Mouse (Mus musculus): ENCODE measurements around the gene Ankrd39. TPM values are rescaled to one million over a fixed set of nuclear protein-coding genes. Genes with fewer than 3 reads are reported as not detected.

The Ankrd39 gene
- total RNA-seq, 1 experiment from 2014 or later = 9.0 TPM

DNA sequence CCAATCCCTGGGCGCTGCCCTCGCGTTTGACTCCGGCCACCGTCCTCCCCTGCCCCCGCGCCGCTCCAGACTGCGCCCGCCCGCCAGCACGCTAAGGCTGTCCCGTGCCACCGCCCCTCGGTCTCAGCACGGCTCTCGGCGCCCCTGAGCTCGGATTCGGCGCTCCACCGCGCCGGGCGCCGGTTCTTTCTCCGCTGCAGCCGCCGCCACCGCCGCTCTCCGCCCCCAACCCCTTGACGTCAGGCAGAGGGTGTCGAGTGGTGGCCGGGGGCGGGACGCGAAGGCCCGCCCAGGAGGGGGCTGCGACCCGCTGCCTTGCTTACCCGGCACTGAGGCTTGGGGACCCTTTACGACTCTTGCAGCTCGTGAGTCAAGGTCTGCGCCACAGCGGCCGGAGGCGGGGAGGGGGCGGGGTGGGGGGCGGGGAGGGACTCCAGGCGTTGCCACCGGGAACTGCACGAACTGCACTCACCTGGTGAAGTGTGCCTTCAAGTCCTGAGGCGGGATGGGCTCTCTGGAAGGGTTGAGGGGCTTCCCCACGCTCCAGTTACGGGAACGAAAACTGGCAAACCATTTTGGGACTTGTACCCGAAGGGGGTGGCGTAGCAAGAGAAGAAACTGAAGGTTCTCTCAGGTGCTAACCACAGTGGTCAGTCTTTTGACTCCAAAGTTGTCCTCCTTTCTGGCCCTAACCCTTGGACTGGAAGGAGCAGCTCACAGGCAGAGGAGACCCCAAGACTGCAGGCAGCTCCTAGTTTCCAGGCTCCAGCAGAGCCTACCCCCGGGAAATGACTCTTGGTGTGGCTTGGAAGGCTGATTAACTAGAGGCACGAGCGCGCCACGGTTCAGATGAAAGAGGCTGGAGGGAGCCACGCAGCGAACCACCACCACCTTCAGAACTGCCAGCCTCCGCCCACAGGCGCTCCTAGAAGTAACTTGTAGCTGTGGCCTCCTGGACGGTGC is 11.1 kb upstream of the Ankrd39 start, which contains the start of gene Sema4c:
Gene Sema4c (minus strand): TSS at position 319 of the 963 bp plus-strand sequence.
- ATAC-seq (replicated peaks in 1 of 2; ENCODE audit: insufficient read depth in 1 of 2, low FRiP score in 2 of 2, low TSS enrichment in 1 of 2, low read depth in 1 of 2, poor library complexity in 2 of 2, severe bottlenecking in 2 of 2) = 0 out of 4 replicates have a peak, but pooled peaks have one; percentile 16 to 19

DNA sequence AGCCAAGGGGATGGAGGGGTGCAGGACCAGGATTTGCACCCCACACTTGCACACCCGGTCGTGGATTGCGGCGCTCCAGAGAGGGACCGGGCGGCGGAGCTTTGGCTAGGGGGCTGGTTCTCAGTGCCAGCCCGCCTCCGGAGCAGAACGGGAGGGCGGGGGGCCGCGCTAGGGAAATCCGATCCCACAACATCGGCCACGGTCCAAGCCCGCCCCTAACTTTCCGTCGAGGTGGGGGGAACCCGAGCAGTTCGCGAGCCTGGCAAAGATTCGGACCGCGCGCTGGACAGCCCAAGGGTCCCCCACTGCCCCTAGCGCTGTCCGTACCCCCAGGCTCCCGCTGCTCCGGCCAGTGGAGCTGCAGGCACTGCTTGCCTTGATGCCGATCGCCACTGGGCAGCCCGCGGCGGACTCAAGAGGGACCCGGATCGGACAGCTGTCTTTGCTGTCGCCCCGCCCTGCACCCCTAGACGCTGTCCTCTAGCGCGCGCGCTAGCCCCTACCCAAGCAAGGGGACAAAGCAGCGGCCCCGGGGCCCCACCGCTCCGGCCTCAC is 10.3 kb upstream of the Ankrd39 start:
- ATAC-seq (replicated peaks in 1 of 2; ENCODE audit: insufficient read depth in 1 of 2, low FRiP score in 2 of 2, low TSS enrichment in 1 of 2, low read depth in 1 of 2, poor library complexity in 2 of 2, severe bottlenecking in 2 of 2) = peak; percentile 14 to 25; a peak in 3 of 4 replicates

DNA sequence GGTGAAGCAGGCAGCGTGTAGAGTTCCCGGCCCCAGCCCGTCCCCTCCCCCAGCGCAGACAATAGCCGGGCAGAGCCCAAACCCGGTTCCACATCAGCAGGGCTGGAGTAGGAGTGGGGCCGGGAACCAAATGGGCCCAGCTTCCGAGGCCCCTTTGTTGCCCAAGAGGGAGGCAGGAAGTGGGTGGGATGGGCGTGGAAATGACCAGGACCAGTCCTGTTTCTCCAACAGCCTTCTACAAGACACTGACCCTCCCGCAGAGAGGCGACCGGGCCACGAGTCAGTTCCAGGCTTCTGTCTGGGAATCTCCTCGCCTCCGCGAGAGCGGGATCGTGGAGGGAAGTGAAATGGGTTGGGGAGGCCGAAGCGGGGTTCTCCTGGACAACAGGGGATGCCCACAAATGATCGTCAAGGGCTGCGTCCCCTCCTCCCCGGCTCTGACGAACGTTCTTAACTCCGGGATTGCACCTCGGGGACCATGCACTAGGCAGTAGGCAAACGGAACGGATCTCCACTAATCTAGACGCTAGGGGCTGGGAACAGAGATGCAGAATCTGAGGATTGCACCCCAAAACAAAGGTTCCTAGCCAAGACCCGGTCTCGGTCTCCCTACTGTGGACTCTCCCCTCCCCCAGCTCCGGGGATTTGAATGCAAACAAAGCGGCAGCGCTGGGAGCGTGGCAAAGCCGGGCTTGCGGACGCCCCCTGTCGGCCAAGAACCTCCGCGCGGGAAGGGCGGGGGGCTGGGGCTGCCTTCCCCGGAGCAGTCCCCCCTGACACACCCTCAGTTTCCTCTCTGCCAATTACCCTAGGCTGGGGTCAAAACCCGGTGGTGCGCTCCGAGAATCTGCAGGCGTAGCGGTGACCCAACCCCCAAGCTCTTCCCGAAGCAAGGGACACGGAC is 9.6 kb upstream of the Ankrd39 start:
- ATAC-seq (replicated peaks in 1 of 2; ENCODE audit: insufficient read depth in 1 of 2, low FRiP score in 2 of 2, low TSS enrichment in 1 of 2, low read depth in 1 of 2, poor library complexity in 2 of 2, severe bottlenecking in 2 of 2) = peak; percentile 64

DNA sequence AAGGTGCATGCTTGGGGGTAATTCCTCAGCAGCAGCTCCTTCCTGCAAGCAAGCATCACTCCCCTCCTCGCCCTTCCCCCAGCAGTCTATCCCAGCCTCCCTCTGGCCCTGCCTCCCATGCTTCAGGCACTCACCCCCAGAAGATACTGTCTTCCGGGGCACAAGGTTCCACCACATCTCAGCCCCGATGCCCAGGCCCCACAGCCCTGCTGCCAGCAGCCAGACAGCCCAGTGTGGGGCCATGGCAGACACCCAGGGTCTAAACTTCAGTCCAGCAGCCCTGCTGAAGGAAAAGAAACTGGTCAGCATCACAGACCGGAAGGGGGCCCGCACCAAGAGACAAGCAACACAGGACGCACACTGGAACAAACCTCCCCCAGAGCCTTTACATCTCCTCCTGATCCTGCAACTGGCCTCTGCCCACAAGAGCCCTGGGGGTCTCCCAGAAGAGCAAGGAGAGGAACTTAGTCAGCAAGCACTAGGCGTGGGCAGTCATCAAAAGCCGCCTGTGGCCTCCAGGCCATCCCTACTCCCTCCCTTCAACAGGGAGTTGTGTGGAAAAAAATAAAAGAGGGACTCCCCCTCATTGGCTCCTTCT is 8.7 kb upstream of the Ankrd39 start:
- ATAC-seq (replicated peaks in 1 of 2; ENCODE audit: insufficient read depth in 1 of 2, low FRiP score in 2 of 2, low TSS enrichment in 1 of 2, low read depth in 1 of 2, poor library complexity in 2 of 2, severe bottlenecking in 2 of 2) = no peak

DNA sequence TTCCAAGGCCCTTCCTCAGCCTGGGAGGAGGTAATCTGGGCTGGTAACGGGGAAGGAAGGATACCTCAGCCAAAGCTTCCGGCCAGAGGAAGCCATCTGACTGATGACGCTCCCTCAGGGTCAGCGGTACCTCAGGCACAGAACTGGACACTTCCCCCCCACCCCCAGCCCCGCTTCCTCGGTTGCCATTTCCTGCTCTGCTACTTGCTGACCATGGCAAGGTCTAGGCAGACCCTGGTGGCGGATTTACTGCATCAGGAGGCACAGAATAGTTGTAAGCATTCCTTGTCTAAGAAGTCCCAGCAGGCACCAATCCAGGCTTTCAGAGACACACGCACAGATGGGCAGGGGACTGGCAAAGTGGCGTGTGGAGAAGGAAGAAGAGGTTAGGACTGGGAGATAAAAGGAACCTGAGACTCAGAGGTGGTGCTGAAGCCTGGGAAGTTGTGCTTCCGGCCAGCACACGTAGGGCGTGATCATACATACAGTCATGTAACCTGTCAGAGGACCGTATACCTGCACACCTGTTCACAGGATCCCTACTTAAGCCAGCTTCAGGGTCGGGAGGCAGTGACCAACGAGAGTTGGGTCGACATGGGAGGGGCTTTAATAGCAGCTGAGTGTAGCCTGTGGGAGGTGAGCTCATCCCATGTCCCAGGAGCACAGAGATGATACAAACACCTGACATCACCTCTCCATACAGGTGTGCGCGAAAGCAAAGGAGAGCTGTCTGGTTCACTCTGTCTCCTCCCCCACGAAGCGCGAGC is 7.6 kb upstream of the Ankrd39 start:
- no peak for ATAC-seq (replicated peaks in 1 of 2; ENCODE audit: insufficient read depth in 1 of 2, low FRiP score in 2 of 2, low TSS enrichment in 1 of 2, low read depth in 1 of 2, poor library complexity in 2 of 2, severe bottlenecking in 2 of 2)

DNA sequence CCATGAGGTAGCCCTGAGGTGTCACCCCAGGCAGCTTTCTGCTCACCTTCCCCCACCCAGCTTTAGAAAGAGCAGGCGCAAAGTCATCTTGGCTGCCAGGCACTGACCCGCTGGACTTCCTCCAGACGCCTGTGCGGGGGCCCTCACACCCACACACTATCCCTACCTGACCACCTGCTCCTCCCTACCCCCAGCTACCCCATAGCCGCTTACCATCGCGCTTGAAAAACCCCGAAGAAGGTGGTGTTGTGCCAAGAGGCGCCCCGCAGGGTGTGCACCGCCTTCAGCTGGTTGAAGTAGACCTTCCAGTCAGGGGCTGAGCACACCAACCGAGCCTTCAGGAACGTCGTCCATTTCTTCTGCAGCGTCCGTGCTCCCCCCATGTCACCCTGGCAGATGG is 5.3 kb upstream of the Ankrd39 start:
- ATAC-seq (replicated peaks in 1 of 2; ENCODE audit: insufficient read depth in 1 of 2, low FRiP score in 2 of 2, low TSS enrichment in 1 of 2, low read depth in 1 of 2, poor library complexity in 2 of 2, severe bottlenecking in 2 of 2) = no peak

DNA sequence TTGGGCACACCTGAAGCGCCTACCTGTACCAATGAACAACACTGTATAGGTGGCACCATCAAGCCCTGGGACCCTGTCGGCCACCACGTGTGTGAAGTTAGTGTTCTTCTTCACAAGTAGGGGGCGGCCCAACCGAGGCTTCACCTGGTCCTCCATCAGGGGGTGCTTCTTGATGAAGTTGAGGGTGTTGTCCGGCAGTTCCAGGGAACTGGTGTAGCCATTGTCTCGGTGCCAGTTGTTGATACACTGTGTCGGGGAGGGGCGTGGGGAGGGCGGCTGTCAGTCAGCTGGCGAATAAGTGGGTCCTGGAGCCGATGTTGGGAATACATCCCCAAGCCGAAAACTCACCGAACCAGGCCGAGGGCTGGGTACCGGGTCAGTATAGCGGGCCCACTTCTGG is 4.7 kb upstream of the Ankrd39 start:
- no peak for ATAC-seq (replicated peaks in 1 of 2; ENCODE audit: insufficient read depth in 1 of 2, low FRiP score in 2 of 2, low TSS enrichment in 1 of 2, low read depth in 1 of 2, poor library complexity in 2 of 2, severe bottlenecking in 2 of 2)

DNA sequence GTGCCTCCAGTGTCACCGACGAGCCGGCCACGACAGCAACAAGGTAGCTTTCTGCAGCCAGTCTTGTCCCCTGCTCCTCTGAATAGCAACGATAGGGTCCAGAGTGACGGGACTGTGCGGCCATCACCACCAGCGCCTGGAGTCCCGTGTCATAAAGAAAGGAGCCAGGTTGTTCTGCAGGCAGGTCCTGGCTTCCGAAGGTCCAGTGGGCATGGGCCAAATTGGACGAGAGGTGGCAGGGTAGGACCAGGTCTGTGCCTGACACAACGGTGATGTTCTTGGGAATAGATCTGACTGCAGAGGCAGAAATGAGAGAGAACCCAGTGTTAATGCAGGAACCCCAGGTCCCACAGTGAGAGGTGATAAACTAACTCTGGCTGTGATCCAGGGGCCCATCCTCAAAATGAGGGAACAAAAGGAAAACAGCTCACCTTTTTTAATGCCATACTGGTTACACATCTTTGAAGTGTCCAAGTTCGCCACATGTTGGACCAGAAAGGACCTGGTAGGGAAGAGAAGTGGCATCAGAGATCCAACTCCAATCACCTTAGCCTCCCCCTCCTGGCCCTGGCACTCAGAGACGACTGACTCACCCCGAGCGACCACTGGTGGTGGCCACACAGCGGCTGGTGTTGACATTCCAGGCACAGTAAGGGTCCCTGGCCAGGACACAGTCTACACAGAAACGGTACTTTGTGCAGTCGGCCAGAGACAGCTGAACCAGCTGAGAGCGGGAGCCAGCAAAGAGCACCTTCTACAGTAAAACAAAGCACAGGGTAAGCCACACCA is 3.0 kb upstream of the Ankrd39 start:
- no peak for ATAC-seq (replicated peaks in 1 of 2; ENCODE audit: insufficient read depth in 1 of 2, low FRiP score in 2 of 2, low TSS enrichment in 1 of 2, low read depth in 1 of 2, poor library complexity in 2 of 2, severe bottlenecking in 2 of 2)

DNA sequence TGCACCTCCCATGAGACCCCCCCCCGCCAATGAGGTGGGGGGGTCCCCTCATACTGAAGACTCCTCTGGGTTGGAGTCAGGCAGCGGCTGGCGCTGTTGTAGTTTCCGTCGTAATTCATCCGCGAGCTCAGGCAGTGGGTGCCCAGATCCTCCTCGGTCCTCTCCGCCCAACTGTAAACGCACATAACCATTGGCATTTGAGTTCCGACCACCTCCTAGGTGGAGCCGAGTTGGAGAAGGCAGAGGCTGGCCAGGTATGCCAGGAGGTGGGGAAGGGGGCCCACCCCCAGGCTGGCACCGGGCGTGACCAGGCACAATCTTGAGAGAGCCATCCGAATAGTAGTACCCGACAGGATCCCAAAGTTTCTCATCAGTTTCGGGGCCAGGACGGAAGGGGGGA is 2.2 kb upstream of the Ankrd39 start:
- no peak for ATAC-seq (replicated peaks in 1 of 2; ENCODE audit: insufficient read depth in 1 of 2, low FRiP score in 2 of 2, low TSS enrichment in 1 of 2, low read depth in 1 of 2, poor library complexity in 2 of 2, severe bottlenecking in 2 of 2)

DNA sequence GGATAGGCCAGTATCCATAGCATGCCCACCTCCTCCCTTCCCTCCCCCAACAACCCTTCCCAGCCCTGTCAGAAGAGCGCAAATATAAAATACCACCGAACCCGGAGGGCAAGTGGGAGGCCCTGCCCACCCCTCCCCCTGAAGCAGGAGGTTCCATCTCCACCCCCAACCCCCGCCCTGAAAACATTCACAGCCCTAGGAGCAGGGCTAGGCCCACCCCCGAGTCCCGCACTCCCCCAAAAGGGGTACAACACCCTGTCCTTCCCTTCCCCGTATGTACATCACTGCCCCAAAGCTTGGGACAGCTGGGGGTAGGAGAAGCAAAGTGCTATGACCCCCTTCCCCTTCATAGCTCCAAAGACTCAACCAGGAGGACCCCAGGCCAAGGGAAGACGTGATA is 1.5 kb upstream of the Ankrd39 start:
- ATAC-seq (replicated peaks in 1 of 2; ENCODE audit: insufficient read depth in 1 of 2, low FRiP score in 2 of 2, low TSS enrichment in 1 of 2, low read depth in 1 of 2, poor library complexity in 2 of 2, severe bottlenecking in 2 of 2) = no peak

DNA sequence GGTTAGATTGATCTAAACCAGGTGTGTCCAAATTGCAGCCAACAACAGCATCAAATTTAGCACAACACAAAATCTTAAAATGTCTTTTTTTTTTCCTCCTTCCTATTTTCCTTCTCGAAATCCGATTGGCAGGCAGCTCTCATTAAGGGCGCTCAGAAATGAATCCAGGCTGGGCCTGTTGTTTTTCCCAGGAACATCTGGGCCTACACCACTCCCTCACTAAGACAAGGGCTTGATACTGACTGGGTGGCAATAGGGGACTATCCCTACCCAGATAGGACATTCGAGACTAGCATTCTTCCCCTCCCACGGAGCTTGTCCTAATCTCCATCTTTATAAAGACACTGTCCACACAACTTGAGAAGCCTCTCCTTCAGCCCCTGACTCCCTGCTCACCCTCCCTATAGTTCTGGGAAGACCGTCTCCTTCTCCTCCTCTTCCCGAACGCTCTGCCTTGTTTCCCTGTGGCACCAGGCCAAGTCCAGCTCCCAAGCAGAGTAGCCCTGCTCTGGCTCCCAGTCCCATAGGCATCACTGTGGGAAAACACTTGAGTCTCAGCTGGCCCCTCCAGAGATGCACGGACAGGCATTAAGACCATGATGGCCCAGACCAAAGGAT is 845 bp upstream of the Ankrd39 start:
- ATAC-seq (replicated peaks in 1 of 2; ENCODE audit: insufficient read depth in 1 of 2, low FRiP score in 2 of 2, low TSS enrichment in 1 of 2, low read depth in 1 of 2, poor library complexity in 2 of 2, severe bottlenecking in 2 of 2) = no peak

DNA sequence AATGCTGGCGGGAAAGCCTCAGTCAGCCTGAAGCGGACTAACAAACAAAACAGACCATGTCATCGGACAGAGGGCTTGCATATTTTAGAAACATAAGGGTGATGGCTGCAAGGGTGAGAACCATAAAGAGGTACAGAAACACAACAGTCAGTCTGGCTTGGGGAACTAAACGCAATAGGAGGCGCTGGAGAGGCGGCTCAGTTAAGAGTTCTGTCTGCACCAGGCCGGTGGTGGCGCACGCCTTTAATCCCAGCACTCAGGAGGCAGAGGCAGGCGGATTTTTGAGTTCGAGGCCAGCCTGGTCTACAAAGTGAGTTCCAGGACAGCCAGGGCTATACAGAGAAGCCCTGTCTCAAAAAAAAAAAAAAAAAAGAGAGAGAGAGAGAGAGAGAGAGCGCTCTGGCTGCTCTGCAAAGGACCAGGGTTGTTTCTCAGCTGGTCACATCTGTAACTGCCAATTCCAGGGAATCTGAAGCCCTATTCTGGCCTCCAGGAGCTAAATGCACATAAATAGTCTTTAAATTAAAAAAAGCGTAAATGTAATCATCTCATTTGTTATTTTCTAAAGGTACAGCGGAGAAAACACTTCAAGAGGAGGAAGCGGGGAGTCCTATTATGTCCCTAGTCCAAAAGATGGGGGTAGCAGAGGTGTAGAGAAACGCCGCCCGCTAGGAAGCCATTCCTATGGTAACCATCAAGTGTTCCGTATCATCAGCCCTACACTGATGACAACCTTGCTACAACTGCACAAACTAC is 1.2 kb downstream of the Ankrd39 start:
- ATAC-seq (replicated peaks in 1 of 2; ENCODE audit: insufficient read depth in 1 of 2, low FRiP score in 2 of 2, low TSS enrichment in 1 of 2, low read depth in 1 of 2, poor library complexity in 2 of 2, severe bottlenecking in 2 of 2) = no peak

DNA sequence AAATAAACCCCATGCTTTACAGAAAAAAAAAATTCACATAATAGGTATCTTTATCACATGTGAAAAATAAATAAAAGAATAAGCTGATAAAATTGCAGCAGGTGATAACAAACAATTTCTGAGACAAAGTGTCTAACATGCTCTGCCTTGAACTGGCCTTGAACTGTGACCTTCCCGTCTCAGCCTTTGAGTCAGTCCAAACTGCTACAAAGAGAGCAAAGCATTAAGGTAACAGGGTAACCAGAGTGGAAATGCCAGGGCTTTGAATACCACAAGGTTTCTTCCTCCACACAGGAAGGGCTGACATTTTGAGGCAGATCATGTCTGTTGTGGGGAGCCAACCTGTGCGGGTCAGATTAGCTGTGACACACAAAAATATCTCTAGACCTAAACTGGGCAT is 1.9 kb downstream of the Ankrd39 start:
- no peak for ATAC-seq (replicated peaks in 1 of 2; ENCODE audit: insufficient read depth in 1 of 2, low FRiP score in 2 of 2, low TSS enrichment in 1 of 2, low read depth in 1 of 2, poor library complexity in 2 of 2, severe bottlenecking in 2 of 2)

DNA sequence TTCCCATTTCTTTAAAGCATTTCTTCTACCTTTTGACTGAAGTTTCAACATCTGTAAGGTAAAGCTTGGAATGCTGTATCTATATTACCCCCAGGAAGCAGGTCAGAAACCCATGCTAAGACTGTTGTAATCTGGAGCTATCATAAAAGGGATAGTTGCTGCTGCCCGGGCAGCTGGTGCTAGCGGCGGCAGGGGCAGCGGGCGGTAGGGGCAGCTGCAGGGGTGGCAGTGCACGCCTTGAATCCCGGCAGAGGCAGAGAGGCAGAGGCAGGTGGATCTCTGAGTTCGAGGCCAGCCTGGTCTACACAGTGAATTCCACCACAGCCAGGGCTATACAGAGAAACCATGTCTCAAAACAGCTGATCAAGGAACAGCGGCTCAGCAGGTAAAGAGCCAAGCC is 4.3 kb downstream of the Ankrd39 start:
- ATAC-seq (replicated peaks in 1 of 2; ENCODE audit: insufficient read depth in 1 of 2, low FRiP score in 2 of 2, low TSS enrichment in 1 of 2, low read depth in 1 of 2, poor library complexity in 2 of 2, severe bottlenecking in 2 of 2) = no peak

DNA sequence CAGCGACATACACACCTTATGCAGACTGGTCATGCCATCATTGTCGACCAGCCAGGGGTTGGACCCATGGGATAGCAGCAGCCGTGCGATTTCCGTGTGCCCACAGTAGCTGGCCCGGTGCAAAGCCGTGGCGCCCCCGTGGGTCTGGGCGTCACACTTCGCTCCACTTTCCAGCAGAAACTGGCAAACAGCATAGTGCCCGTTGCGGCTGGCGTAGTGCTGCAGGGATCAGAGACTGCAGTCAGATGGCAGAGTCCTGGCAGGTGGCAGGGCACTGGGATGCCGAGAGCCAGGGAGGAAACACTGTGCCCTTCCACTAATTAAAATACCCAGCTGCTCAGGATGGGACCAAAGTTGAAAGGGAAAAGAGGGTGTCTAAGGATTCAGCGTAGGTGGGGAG is 5.4 kb downstream of the Ankrd39 start:
- ATAC-seq (replicated peaks in 1 of 2; ENCODE audit: insufficient read depth in 1 of 2, low FRiP score in 2 of 2, low TSS enrichment in 1 of 2, low read depth in 1 of 2, poor library complexity in 2 of 2, severe bottlenecking in 2 of 2) = no peak
